Mouse (Mus musculus) kidney, adult 8-10 months (tissue): ENCODE data around the gene Akt1s1.

Experiments
- DNase-seq, 2 experiments: peaks; one replicate each; pipeline ENCODE4 v3.0.0; 2022

The Akt1s1 gene

GRCm38 (mm10) chr7:44848561-44849415, at the start of gene Akt1s1, which contains the start of gene Tbc1d17:
TSS of gene Akt1s1 (plus strand) at chr7:44848991.
TSS of gene Tbc1d17 (minus strand) at chr7:44849079.
- DNase-seq = peak; percentile 100

GRCm38 (mm10) chr7:44808927-44809326, 39.9 kb upstream of the Akt1s1 start:
- DNase-seq = no peak

- DNase-seq = no peak
These were observed 39.3 kb upstream of the Akt1s1 start for GRCm38 (mm10) chr7:44809466-44809865.

- no peak for DNase-seq
These were observed 38.4 kb upstream of the Akt1s1 start for GRCm38 (mm10) chr7:44810365-44810764.

GRCm38 (mm10) chr7:44810819-44811557, 37.8 kb upstream of the Akt1s1 start:
- DNase-seq = no peak

- no peak for DNase-seq
These were observed 36.0 kb upstream of the Akt1s1 start for GRCm38 (mm10) chr7:44812651-44813325.

GRCm38 (mm10) chr7:44813985-44814384, 34.8 kb upstream of the Akt1s1 start:
- no peak for DNase-seq

GRCm38 (mm10) chr7:44814423-44814822, 34.4 kb upstream of the Akt1s1 start:
- no peak for DNase-seq

GRCm38 (mm10) chr7:44814952-44815553, 33.7 kb upstream of the Akt1s1 start:
- peak in 1 of 2 experiments; percentile 18 for DNase-seq

- peak; percentile 99 for DNase-seq
These were observed 32.9 kb upstream of the Akt1s1 start, which contains the start of the genes Nup62 and Il4i1 for GRCm38 (mm10) chr7:44815721-44816469. TSS of gene Nup62 (plus strand) at chr7:44816088. TSS of gene Il4i1 (plus strand) at chr7:44816387.

GRCm38 (mm10) chr7:44816470-44817021, 32.2 kb upstream of the Akt1s1 start, which contains the start of gene Atf5:
TSS of gene Atf5 (minus strand) at chr7:44816658.
- DNase-seq = peak in 1 of 2 experiments; percentile 50

GRCm38 (mm10) chr7:44817441-44817840, 31.4 kb upstream of the Akt1s1 start:
- DNase-seq = no peak

- peak in 1 of 2 experiments; percentile 0 for DNase-seq
These were observed 30.6 kb upstream of the Akt1s1 start for GRCm38 (mm10) chr7:44818164-44818563.

GRCm38 (mm10) chr7:44818751-44819235, 30.0 kb upstream of the Akt1s1 start:
- DNase-seq = peak in 1 of 2 experiments; percentile 9

- DNase-seq = peak in 1 of 2 experiments; percentile 0
These were observed 29.4 kb upstream of the Akt1s1 start for GRCm38 (mm10) chr7:44819391-44819790.

- peak in 1 of 2 experiments; percentile 0 for DNase-seq
These were observed 28.9 kb upstream of the Akt1s1 start for GRCm38 (mm10) chr7:44819863-44820262.

- peak in 1 of 2 experiments; percentile 0 for DNase-seq
These were observed 28.3 kb upstream of the Akt1s1 start for GRCm38 (mm10) chr7:44820525-44820924.

- peak in 1 of 2 experiments; percentile 1 for DNase-seq
These were observed 26.9 kb upstream of the Akt1s1 start for GRCm38 (mm10) chr7:44821666-44822448.

GRCm38 (mm10) chr7:44823409-44823808, 25.4 kb upstream of the Akt1s1 start:
- DNase-seq = no peak

- peak; percentile 62 to 79 for DNase-seq
These were observed 23.9 kb upstream of the Akt1s1 start for GRCm38 (mm10) chr7:44824872-44825271.
